Comparison of ENCODE assay signal across 11 mouse cellular contexts in the genomic region with DNA sequence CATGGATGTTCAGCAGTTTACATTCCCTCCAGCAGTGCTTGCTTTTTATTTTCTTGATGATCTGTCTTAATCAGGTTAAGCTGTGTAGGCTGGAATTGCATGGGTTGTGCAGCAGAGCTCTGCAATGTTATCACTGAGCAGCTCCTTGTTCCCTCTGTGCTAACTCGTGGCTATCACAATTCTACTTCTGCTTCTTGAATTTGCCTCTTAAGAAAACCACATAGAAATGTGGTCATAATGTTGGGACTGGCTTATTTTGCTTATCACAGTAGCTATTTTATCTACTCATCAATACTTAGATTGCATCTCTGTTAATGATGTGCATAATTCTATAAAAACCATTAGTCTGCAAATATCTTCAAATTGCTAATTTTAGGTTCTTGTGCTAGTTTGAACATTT. TPM values are rescaled to one million over a fixed set of nuclear protein-coding genes. Genes with fewer than 3 reads are reported as not detected.
"Had no signal": no experiment of that assay in that cellular context is flagged by ENCODE, and none has a peak within 500 bp of the region (broad histone marks: within the 10 kb centered on the region; RNA-seq: fewer than 3 reads in every experiment).

No protein-coding gene starts in this region.

- DNase-seq: lung, adult 18-20 months; lung, embryonic 14.5 days; lung, postnatal 14 days; lung, postnatal 4 days; midbrain, embryonic 14.5 days; right cerebral cortex, postnatal 14 days; thymus, adult 2 months; thymus, postnatal 25 days; thymus, postnatal 4 days had no signal

- ATAC-seq: midbrain, embryonic 16.5 days had no signal

RNA-seq across cellular contexts. Expression of gene Lrrc19, which starts 32.1 kb away (rescaled TPM):
- total RNA-seq: neutrophil, adult 5-6 weeks had no signal

RNA-seq across cellular contexts. Expression of gene Tek, which starts 57.1 kb away (rescaled TPM):
- total RNA-seq: neutrophil, adult 5-6 weeks had no signal
